Mouse (Mus musculus): ENCODE measurements around the gene Pde4d. TPM values are rescaled to one million over a fixed set of nuclear protein-coding genes. Genes with fewer than 3 reads are reported as not detected.

The Pde4d gene
- polyA plus RNA-seq, 1 experiment: 34.7 TPM

DNA sequence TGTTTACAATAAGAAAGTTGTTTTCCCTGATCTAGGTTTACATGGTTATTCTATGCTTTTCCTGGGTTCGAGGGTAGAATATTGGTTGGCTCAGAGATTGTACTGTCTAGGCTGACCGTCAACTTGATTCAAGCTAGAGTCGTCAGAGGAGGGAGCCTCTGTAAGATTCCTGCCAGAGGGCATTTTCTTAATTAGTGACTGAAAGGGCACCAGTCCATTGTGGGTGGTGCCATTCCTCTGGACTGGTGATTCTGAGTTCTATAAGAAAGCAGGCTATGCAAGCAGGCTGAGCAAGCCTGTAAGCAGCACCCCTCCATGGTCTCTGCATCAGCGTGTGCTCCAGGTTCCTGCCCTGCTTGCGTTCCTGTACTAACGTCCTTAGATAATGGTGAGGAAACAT, 1376.1 kb downstream of the Pde4d start:
- no peak for TF ChIP-seq CTCF (IDR thresholded peaks at IDR 0.05; ENCODE audit: extremely low read depth, insufficient read depth, low read length)
- no peak for TF ChIP-seq POLR2A (IDR thresholded peaks at IDR 0.05; ENCODE audit: extremely low read depth, insufficient read depth, low read length)
- Histone ChIP-seq H3K27ac (ENCODE audit: insufficient read depth, low read length) (no peak overlapping the region), H3K4me3 (ENCODE audit: insufficient read depth, low read length) (no peak overlapping the region), H3K4me1 (ENCODE audit: control insufficient read depth, insufficient read depth, low read length) (peaks cover 3% of the 10 kb centered on the region; the same call in 1 of the 2 replicates)

DNA sequence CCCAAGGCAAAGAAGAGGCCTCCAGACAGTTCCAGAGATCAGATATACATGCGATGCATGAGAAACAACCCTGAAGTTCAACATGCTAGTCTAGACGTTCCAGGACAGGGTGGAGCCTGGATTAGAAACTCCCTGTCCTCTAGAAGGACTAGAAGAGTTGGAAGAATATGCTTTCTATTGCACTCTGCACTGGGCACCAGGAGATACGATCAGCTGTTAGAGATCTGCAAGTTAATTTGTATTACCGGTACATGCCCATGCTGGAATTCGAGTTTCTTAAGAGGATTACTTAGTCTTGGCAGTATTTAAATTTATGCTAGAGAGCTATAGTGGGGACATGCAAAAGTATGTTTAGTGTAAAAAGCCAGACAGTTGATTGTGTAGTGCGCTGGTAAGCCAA, 1377.6 kb downstream of the Pde4d start:
- Histone ChIP-seq H3K4me3 (ENCODE audit: insufficient read depth, low read length) (no peak overlapping the region), H3K4me1 (ENCODE audit: control insufficient read depth, insufficient read depth, low read length) (peaks cover 1% of the 10 kb centered on the region; the same call in 1 of the 2 replicates), H3K27ac (ENCODE audit: insufficient read depth, low read length) (no peak overlapping the region)
- no peak for TF ChIP-seq CTCF (IDR thresholded peaks at IDR 0.05; ENCODE audit: extremely low read depth, insufficient read depth, low read length)
- no peak for TF ChIP-seq POLR2A (IDR thresholded peaks at IDR 0.05; ENCODE audit: extremely low read depth, insufficient read depth, low read length)

DNA sequence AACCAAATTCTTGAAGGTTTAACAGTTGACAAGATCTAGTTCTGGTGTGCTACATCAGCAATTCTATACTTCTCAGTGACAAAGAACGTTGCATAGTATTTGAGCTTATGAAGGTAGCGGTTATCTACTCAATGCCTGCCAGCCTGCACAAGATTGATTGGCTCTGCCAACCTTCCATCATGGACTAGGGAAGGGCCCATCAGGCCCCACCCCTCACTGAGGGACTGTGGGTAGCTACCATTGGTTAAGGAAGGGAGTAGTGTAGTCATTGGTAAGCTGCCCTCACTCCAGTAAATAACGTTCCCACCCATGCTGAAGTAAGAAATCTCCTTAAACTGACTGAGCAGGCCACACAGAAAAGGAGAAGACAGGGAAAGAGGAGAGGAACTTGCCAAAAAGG, 1378.2 kb downstream of the Pde4d start:
- Histone ChIP-seq H3K27ac (ENCODE audit: insufficient read depth, low read length) (no peak overlapping the region), H3K4me1 (ENCODE audit: control insufficient read depth, insufficient read depth, low read length) (peaks cover 1% of the 10 kb centered on the region; the same call in 1 of the 2 replicates), H3K4me3 (ENCODE audit: insufficient read depth, low read length) (no peak overlapping the region)
- TF ChIP-seq POLR2A (IDR thresholded peaks at IDR 0.05; ENCODE audit: extremely low read depth, insufficient read depth, low read length): no peak
- TF ChIP-seq CTCF (IDR thresholded peaks at IDR 0.05; ENCODE audit: extremely low read depth, insufficient read depth, low read length): no peak

DNA sequence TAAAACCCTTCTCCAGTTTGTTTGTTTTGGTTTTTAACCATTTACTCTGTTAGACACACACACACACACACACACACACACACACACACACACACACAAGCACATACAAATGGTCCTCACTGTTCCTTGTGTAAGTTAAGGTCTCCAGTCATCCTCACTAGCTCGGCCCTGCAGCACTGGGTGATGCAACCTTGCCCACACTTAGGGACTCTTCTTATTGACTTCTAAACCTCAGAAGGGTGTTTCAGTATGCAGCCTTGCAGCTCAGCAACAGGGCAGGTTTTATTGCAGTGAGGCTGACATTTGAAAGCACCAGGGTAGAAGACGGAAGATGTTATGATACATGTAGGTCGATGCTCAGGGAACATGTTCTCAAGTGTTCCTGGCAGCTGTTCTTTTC, 1379.7 kb downstream of the Pde4d start:
- Histone ChIP-seq H3K27ac (ENCODE audit: insufficient read depth, low read length) (no peak overlapping the region), H3K4me3 (ENCODE audit: insufficient read depth, low read length) (no peak overlapping the region), H3K4me1 (ENCODE audit: control insufficient read depth, insufficient read depth, low read length) (no peaks in the 10 kb centered on the region)
- TF ChIP-seq POLR2A (IDR thresholded peaks at IDR 0.05; ENCODE audit: extremely low read depth, insufficient read depth, low read length): no peak

DNA sequence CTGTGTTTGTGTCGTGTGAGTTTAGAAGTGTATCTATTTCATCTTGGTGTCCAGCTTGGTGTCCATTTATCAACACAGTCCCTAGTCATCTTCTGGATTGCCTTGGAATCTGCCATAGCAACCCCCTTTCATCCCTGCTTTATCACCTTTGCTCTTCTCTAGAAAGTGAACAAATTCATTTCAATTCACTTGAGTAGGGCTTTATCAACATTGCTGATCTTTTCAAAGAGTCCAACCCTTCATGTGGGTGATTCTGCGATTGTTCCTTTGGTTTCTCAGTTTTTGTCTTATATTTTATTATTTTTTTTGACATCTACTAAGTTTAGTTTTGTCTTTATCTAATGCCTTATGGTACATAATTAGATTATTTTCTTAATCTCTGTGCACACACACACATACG, 1385.2 kb downstream of the Pde4d start:
- TF ChIP-seq POLR2A (IDR thresholded peaks at IDR 0.05; ENCODE audit: extremely low read depth, insufficient read depth, low read length): no peak
- no peak for TF ChIP-seq CTCF (IDR thresholded peaks at IDR 0.05; ENCODE audit: extremely low read depth, insufficient read depth, low read length)
- H3K4me1 ChIP-seq (ENCODE audit: control insufficient read depth, insufficient read depth, low read length): no peaks in the 10 kb centered on the region
- H3K4me3 ChIP-seq (ENCODE audit: insufficient read depth, low read length): no peak overlapping the region
- H3K27ac ChIP-seq (ENCODE audit: insufficient read depth, low read length): no peak overlapping the region

DNA sequence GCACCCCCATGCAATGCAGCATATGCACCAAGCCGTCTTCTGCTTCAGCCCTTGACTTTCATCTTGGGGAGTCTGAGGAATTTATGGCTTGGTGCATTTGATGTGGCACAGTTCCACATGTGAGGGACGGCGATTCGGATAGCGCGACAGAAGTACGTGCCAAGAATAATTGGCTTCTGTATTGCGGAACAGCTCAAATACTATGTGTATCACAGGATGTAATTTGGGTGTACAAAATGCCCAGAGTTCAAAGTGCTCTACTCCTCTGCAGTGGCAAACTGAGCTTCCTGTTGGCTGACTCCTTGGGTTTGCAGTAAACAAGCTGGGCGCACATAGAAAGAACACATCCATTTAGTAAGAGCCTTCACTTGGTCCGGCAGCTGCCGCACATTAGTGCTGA, 1387.7 kb downstream of the Pde4d start:
- no peak overlapping the region for H3K4me3 ChIP-seq (ENCODE audit: insufficient read depth, low read length)

DNA sequence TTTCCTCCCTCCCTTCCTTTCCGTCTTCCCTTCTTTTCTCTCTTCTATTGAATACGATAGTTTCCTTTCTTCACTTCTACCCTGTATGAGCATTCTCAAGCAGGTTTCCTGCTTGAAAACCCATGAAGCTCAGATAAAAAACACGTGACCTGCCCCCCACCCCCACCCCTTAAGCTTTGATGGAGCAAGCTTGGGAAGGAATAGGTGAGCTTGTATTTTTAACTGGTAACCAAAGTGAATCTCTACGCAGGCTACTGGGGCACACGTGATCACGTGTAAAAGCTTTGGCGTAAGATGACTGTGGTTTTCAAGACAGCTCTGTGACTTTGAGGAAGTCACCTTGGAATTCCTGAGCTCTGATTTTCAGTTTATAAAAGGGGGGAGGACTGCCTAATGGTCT, 1388.2 kb downstream of the Pde4d start:
- H3K4me3 ChIP-seq (ENCODE audit: insufficient read depth, low read length): no peak overlapping the region
- H3K27ac ChIP-seq (ENCODE audit: insufficient read depth, low read length): no peak overlapping the region
- no peaks in the 10 kb centered on the region for H3K4me1 ChIP-seq (ENCODE audit: control insufficient read depth, insufficient read depth, low read length)
- no peak for TF ChIP-seq POLR2A (IDR thresholded peaks at IDR 0.05; ENCODE audit: extremely low read depth, insufficient read depth, low read length)
- no peak for TF ChIP-seq CTCF (IDR thresholded peaks at IDR 0.05; ENCODE audit: extremely low read depth, insufficient read depth, low read length)

More for the DNA sequence above, 1387.7 kb downstream of the Pde4d start:
- Histone ChIP-seq H3K27ac (ENCODE audit: insufficient read depth, low read length) (no peak overlapping the region), H3K4me1 (ENCODE audit: control insufficient read depth, insufficient read depth, low read length) (no peaks in the 10 kb centered on the region)
- TF ChIP-seq POLR2A (IDR thresholded peaks at IDR 0.05; ENCODE audit: extremely low read depth, insufficient read depth, low read length) (no peak), CTCF (IDR thresholded peaks at IDR 0.05; ENCODE audit: extremely low read depth, insufficient read depth, low read length) (no peak)

DNA sequence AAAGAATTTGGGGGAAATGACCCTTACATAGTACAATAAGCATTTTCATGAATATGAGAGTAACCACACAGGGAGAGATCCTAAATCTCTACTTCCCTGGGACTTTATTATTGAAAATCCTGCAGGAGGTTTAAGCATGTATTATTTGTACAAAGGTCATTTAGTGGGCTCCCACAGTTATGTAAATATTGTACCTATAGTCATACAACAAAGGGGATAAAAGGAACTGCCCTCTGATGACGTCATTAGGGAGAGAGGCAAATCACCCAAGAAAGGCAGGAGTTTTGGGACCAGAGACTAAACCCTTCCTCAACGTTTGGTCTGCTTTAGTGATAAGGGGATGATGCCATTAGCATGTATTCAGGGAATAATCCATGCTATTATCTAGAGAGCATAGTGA, 1390.5 kb downstream of the Pde4d start:
- H3K4me3 ChIP-seq (ENCODE audit: insufficient read depth, low read length): no peak overlapping the region
- no peaks in the 10 kb centered on the region for H3K4me1 ChIP-seq (ENCODE audit: control insufficient read depth, insufficient read depth, low read length)
- TF ChIP-seq POLR2A (IDR thresholded peaks at IDR 0.05; ENCODE audit: extremely low read depth, insufficient read depth, low read length): no peak
- no peak for TF ChIP-seq CTCF (IDR thresholded peaks at IDR 0.05; ENCODE audit: extremely low read depth, insufficient read depth, low read length)
- H3K27ac ChIP-seq (ENCODE audit: insufficient read depth, low read length): no peak overlapping the region

DNA sequence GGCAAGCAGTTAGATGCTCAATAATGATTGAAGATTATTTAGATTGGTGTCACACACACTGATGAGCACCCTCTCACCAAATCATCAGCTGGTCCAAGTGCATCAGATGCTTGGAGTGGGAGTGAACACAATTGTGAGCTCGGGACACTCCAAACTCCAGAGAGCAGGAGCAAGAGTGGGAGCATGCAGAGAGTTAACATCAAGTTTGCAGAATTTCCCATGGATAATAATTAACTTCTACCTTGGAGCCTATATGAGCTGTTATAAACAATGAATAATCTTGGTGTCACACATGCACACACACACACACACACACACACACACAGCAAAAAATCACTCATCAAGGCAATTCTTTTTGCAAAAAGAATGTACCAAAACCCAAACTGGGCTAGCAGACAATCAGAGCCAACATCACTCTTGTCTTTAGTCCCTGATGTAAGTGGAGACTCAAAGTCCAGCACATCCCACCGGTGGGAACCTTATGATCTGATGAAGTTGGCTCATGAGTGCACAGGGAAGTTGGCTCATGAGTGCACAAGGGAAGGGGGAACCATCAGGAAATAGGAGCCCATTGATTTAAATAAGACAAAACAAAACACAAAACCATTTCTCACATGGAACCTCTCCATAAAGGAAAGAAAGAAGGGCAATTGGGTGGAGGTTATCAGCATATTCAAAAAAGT, 1391.5 kb downstream of the Pde4d start:
- Histone ChIP-seq H3K27ac (ENCODE audit: insufficient read depth, low read length) (no peak overlapping the region), H3K4me3 (ENCODE audit: insufficient read depth, low read length) (no peak overlapping the region), H3K4me1 (ENCODE audit: control insufficient read depth, insufficient read depth, low read length) (no peaks in the 10 kb centered on the region)
- no peak for TF ChIP-seq CTCF (IDR thresholded peaks at IDR 0.05; ENCODE audit: extremely low read depth, insufficient read depth, low read length)
- no peak for TF ChIP-seq POLR2A (IDR thresholded peaks at IDR 0.05; ENCODE audit: extremely low read depth, insufficient read depth, low read length)

DNA sequence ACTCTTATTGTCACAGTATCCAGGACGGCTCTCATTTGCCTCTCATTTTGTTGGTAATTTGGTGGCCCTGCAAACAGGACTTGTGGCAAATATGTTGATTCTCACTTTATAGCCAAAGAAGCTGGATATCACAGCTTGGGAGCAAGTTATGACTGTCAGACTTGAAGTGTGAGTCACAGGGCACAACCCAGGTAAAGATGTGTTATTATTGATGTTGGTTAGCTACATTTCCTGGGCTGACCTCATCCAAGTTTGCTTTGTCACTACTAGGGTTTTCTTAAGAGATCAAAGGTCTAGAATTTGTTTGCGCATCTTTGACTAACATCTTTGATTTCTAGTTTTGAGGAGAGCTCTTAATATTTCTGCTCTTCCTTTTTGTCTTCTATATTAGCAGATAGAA, 1393.2 kb downstream of the Pde4d start:
- no peak for TF ChIP-seq CTCF (IDR thresholded peaks at IDR 0.05; ENCODE audit: extremely low read depth, insufficient read depth, low read length)
- no peak for TF ChIP-seq POLR2A (IDR thresholded peaks at IDR 0.05; ENCODE audit: extremely low read depth, insufficient read depth, low read length)
- no peak overlapping the region for H3K4me3 ChIP-seq (ENCODE audit: insufficient read depth, low read length)
- H3K27ac ChIP-seq (ENCODE audit: insufficient read depth, low read length): no peak overlapping the region
- H3K4me1 ChIP-seq (ENCODE audit: control insufficient read depth, insufficient read depth, low read length): no peaks in the 10 kb centered on the region
